Mouse (Mus musculus) induced T-regulatory cell, adult 2 months (primary cell): Measurements from ENCODE around the gene Abcg5.

Experiments
- DNase-seq: peaks from one replicate; pipeline ENCODE4 v3.0.0-alpha.2; 2012; ENCODE audit warnings: low read depth

The Abcg5 gene

GRCm38 (mm10) chr17:84644292-84645050 lies 38.3 kb downstream of the Abcg5 start:
- DNase-seq: no peak

GRCm38 (mm10) chr17:84642324-84642723 lies 40.5 kb downstream of the Abcg5 start:
- no peak for DNase-seq

GRCm38 (mm10) chr17:84641893-84642292 lies 40.9 kb downstream of the Abcg5 start:
- peak; percentile 64 for DNase-seq

DNA sequence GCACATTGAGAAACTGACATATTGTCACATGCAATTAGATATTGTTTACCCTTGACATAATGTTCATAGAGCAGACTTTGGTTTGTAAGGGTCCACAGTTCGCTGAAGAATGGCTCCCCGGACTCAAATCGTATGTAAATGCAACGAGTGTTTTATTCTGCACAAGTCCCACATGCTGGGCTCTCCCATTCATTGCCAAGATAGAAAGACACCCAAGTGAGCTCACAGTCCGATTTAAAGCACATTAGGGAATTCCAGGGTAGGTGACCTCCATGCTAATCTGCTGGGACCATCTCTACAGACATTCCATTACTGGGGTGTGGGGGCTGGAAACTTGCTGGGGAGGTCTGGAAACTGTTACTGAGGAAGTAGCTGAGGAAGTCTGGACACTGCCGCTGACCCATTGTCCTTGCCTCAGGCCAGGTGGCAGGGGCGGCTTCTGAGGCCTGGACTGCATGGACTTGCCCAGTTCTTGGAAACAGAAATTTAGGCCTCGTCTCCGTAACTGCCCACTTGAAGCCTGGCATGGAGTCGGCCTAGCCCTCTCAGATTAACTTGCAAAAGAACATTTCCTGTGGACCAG lies 42.9 kb downstream of the Abcg5 start:
- no peak for DNase-seq

DNA sequence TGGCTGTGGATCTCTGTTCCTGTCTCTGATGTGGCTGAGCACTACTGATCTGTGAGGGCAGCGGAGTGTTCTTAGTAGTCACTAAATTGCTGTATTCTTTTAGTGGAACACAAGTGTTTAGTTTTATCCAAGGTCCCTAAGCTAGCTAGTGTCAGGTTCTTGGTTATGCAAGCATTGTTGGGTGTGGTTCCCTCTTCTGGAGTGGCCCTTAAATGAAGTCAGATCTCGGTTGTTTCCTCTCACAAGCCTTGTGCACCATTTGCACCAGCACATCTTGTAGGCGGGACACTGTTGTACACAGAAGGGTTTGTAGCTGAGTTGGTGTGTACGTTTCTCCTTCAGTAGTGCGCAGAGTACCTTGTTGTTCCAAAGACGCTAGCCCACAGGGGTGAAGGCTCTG lies 44.8 kb downstream of the Abcg5 start:
- no peak for DNase-seq

GRCm38 (mm10) chr17:84636328-84636727 lies 46.5 kb downstream of the Abcg5 start:
- no peak for DNase-seq

GRCm38 (mm10) chr17:84633443-84633842 lies 49.4 kb downstream of the Abcg5 start:
- peak; percentile 59 for DNase-seq

GRCm38 (mm10) chr17:84631836-84632235 lies 51.0 kb downstream of the Abcg5 start:
- no peak for DNase-seq

- no peak for DNase-seq
Observed at GRCm38 (mm10) chr17:84628611-84629010, 54.2 kb downstream of the Abcg5 start.

GRCm38 (mm10) chr17:84627721-84628120 lies 55.1 kb downstream of the Abcg5 start:
- no peak for DNase-seq

- peak; percentile 20 for DNase-seq
Observed at GRCm38 (mm10) chr17:84626857-84627305, 55.9 kb downstream of the Abcg5 start.

GRCm38 (mm10) chr17:84626276-84626856 lies 56.4 kb downstream of the Abcg5 start, which contains the start of gene Dync2li1:
TSS of gene Dync2li1 (plus strand) at chr17:84626496.
- peak; percentile 94 for DNase-seq

DNA sequence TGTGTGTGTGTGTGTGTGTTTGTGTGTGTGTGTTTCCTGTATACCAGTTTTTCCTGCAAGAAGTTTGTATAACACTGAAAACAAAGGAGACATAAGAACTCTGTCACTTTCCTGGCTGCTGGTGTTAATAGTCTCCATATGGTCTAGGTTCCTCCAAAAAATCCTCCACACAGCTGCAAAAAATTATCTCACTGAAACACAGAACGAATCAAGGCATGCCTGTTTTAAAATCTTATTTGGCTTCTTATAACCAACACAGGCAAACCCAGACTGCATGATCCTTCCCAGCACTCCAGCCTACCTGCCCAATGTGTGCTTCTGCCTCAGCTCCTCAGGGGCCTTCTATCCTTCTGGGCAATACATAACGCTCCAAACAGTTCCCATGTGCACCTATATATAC lies 59.9 kb downstream of the Abcg5 start:
- DNase-seq: no peak

DNA sequence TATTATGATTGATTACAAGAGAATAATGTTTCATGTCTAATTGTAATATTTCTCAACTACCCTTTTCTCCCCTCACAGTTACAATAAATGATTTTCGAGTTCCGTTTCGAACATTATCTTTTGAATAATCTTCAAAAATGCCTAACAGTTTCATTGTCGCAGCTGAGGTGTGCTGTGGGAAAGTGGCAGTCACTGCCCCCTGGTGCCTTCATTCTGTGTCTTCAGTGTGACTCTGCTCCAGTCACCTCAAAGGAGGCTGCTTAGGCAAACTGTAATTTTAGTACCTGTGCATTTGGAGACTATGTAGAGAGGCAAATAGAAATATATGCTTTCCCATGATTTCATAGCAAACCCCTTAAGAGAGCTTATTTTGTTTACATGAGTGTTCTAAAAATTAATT lies 60.8 kb downstream of the Abcg5 start:
- peak; percentile 18 for DNase-seq

DNA sequence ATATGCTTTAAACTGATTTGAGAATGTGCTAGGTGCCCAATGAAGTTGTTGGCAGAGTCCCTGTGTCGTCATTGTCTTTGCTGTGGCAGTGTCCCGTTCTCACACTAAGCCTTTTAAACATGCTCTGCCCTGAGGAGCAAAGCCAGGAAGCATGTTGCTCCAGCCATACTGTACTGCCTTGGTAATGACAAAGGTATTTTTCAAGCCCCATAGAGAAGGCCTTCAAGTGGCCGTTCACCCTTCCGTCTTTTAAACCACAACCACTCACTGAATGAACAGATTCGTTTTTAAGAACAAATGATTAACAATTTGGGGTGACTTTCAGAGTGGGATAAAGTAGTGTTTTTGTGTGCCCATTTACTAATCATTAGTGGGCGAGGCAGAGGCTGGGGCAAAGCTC lies 61.6 kb downstream of the Abcg5 start:
- no peak for DNase-seq

GRCm38 (mm10) chr17:84620610-84621009 lies 62.2 kb downstream of the Abcg5 start:
- DNase-seq: no peak

GRCm38 (mm10) chr17:84620076-84620475 lies 62.7 kb downstream of the Abcg5 start:
- DNase-seq: no peak

- DNase-seq: no peak
Observed at GRCm38 (mm10) chr17:84619112-84619511, 63.7 kb downstream of the Abcg5 start.

DNA sequence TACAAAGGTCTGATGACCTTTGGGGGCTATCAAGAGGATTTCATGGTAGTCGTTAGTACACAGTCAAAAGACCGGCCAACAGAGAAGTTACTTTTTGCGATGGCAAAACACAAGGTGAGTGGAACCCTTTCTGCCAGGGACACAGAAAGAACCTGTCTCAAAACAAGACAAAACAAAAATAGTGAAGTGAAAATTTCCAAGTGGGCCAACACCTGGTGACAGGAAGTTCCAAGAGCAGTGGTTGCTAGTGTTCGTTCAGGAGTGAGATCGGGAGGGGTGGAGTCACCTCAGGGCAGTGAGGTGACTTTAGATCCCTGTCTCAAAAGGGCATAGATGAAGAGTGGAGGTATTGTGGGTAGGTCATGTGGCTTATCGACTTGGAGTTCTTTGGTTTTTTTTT lies 64.9 kb downstream of the Abcg5 start:
- no peak for DNase-seq

- DNase-seq: no peak
Observed at GRCm38 (mm10) chr17:84616526-84617074, 66.2 kb downstream of the Abcg5 start.

GRCm38 (mm10) chr17:84615811-84616210 lies 67.0 kb downstream of the Abcg5 start:
- no peak for DNase-seq

- no peak for DNase-seq
Observed at GRCm38 (mm10) chr17:84611971-84612370, 70.8 kb downstream of the Abcg5 start.

- DNase-seq: no peak
Observed at GRCm38 (mm10) chr17:84611500-84611899, 71.3 kb downstream of the Abcg5 start.
